Mouse (Mus musculus) limb, embryonic 12.5 days (tissue): Measurements from ENCODE around the gene Capsl. TPM values are rescaled to one million over a fixed set of nuclear protein-coding genes. Genes with fewer than 3 reads are reported as not detected.

Experiments
- ATAC-seq: fragments of 200-750 bp; cut with Nextera tagmentation; 2 replicates; pipeline ENCODE4 v1.8.0; 2017; ENCODE audit warnings: low read depth, moderate TSS enrichment; ENCODE audit not compliant: insufficient number of reproducible peaks, insufficient read depth, low FRiP score, low TSS enrichment
- H3K27ac ChIP-seq: fragments of 300-500 bp; sonication (generic); 2 replicates; pipeline ENCODE4 v1.5.1; 2016; ENCODE audit warnings: mild to moderate bottlenecking, moderate library complexity
- H3K27me3 ChIP-seq: fragments of 300-500 bp; sonication (generic); 2 replicates; pipeline ENCODE4 v1.6.1; 2016; ENCODE audit warnings: mild to moderate bottlenecking, moderate library complexity
- H3K36me3 ChIP-seq: fragments of 300-500 bp; sonication (generic); 2 replicates; pipeline ENCODE4 v1.6.1; 2016; ENCODE audit warnings: mild to moderate bottlenecking, moderate library complexity
- H3K4me1 ChIP-seq: fragments of 300-500 bp; sonication (generic); replicated peaks from 2 replicates; pipeline ENCODE4 v1.6.1; 2016
- H3K4me2 ChIP-seq: fragments of 300-500 bp; sonication (generic); 2 replicates; pipeline ENCODE4 v1.6.1; 2016; ENCODE audit warnings: mild to moderate bottlenecking, moderate library complexity
- H3K4me3 ChIP-seq: fragments of 300-500 bp; sonication (generic); replicated peaks from 2 replicates; pipeline ENCODE4 v1.5.1; 2016; ENCODE audit warnings: mild to moderate bottlenecking
- H3K9ac ChIP-seq: fragments of 300-500 bp; sonication (generic); replicated peaks from 2 replicates; pipeline ENCODE4 v1.6.1; 2016; ENCODE audit warnings: mild to moderate bottlenecking, moderate library complexity
- H3K9me3 ChIP-seq: fragments of 300-500 bp; sonication (generic); 2 replicates; pipeline ENCODE4 v1.6.1; 2016; ENCODE audit warnings: mild to moderate bottlenecking, moderate library complexity
- WGBS: fragments of 180-500 bp; shearing (Covaris S2); methylation state at CpG from one replicate; pipeline ENCODE4 v1.1.7; 2016; 5-methylcytosine and 5-hydroxymethylcytosine counted together
- polyA plus RNA-seq: library from polyadenylated mRNA; unstranded; fragments of >200 nt; fragmentation: Nextera tagmentation; extraction: Ambion mirVana; gene quantifications from 2 replicates; pipeline ENCODE4 v1.2.1, GENCODE M21; 2016

The Capsl gene
- polyA plus RNA-seq, result 1.3 and 1.6 TPM in 2 replicates

GRCm38 (mm10) chr15:9435534-9436180, at the start of gene Capsl:
TSS of gene Capsl (plus strand) at chr15:9436028.
- Histone ChIP-seq H3K9me3 (no peaks in the 10 kb centered on the region), H3K4me3 (no peak within 1 kb of the TSS), H3K27ac (no peak within 1 kb of the TSS), H3K4me2 (peak within 1 kb of the TSS; percentile 6; the same call in 1 of the 2 replicates), H3K4me1 (no peaks in the 10 kb centered on the region), H3K36me3 (no peaks in the 10 kb centered on the region), H3K9ac (no peak within 1 kb of the TSS), H3K27me3 (no peaks in the 10 kb centered on the region)
- WGBS, result 51% methylated on average over 12 of the region's 12 CpGs
- ATAC-seq, result no peak; the same call in 1 of the 2 replicates

- Histone ChIP-seq H3K4me2 (no peak overlapping the region), H3K4me3 (no peak overlapping the region), H3K36me3 (no peaks in the 10 kb centered on the region), H3K27me3 (no peaks in the 10 kb centered on the region), H3K4me1 (no peaks in the 10 kb centered on the region), H3K9me3 (no peaks in the 10 kb centered on the region), H3K27ac (no peak overlapping the region), H3K9ac (no peak overlapping the region)
- ATAC-seq, result no peak
- WGBS, result 93% methylated on average over 3 of the region's 3 CpGs
Observed at GRCm38 (mm10) chr15:9409475-9409874, 26.4 kb upstream of the Capsl start.

- Histone ChIP-seq H3K4me2 (no peak overlapping the region), H3K9ac (no peak overlapping the region), H3K27me3 (no peaks in the 10 kb centered on the region), H3K27ac (no peak overlapping the region), H3K4me3 (no peak overlapping the region), H3K36me3 (no peaks in the 10 kb centered on the region), H3K9me3 (no peaks in the 10 kb centered on the region), H3K4me1 (no peaks in the 10 kb centered on the region)
- ATAC-seq, result no peak
Observed at GRCm38 (mm10) chr15:9421163-9421562, 14.7 kb upstream of the Capsl start.

- no peaks in the 10 kb centered on the region for H3K4me1 ChIP-seq
- H3K4me3 ChIP-seq, result no peak overlapping the region
- no peak for ATAC-seq
- no peaks in the 10 kb centered on the region for H3K27me3 ChIP-seq
- H3K9me3 ChIP-seq, result no peaks in the 10 kb centered on the region
- H3K36me3 ChIP-seq, result no peaks in the 10 kb centered on the region
- H3K4me2 ChIP-seq, result no peak overlapping the region
- no peak overlapping the region for H3K9ac ChIP-seq
- H3K27ac ChIP-seq, result no peak overlapping the region
Observed at GRCm38 (mm10) chr15:9427849-9428248, 8.0 kb upstream of the Capsl start.

GRCm38 (mm10) chr15:9429843-9430242, 6.0 kb upstream of the Capsl start:
- Histone ChIP-seq H3K36me3 (no peaks in the 10 kb centered on the region), H3K4me3 (no peak overlapping the region), H3K27ac (no peak overlapping the region), H3K4me2 (no peak overlapping the region), H3K4me1 (no peaks in the 10 kb centered on the region), H3K27me3 (no peaks in the 10 kb centered on the region), H3K9me3 (no peaks in the 10 kb centered on the region), H3K9ac (no peak overlapping the region)
- ATAC-seq, result no peak
- WGBS, result 89% methylated on average over 3 of the region's 3 CpGs

- H3K9ac ChIP-seq, result no peak overlapping the region
- no peak overlapping the region for H3K4me3 ChIP-seq
- H3K36me3 ChIP-seq, result no peaks in the 10 kb centered on the region
- H3K27me3 ChIP-seq, result no peaks in the 10 kb centered on the region
- H3K27ac ChIP-seq, result no peak overlapping the region
- 71% methylated on average over 1 of the region's 1 CpGs for WGBS
- no peak for ATAC-seq
- H3K9me3 ChIP-seq, result no peaks in the 10 kb centered on the region
- H3K4me1 ChIP-seq, result no peaks in the 10 kb centered on the region
- no peak overlapping the region for H3K4me2 ChIP-seq
Observed at GRCm38 (mm10) chr15:9451999-9452398, 16.2 kb downstream of the Capsl start.

GRCm38 (mm10) chr15:9452842-9453241, 17.0 kb downstream of the Capsl start:
- no peak for ATAC-seq
- no peaks in the 10 kb centered on the region for H3K4me1 ChIP-seq
- H3K4me3 ChIP-seq, result no peak overlapping the region
- H3K9me3 ChIP-seq, result no peaks in the 10 kb centered on the region
- no peak overlapping the region for H3K4me2 ChIP-seq
- H3K27ac ChIP-seq, result no peak overlapping the region
- no peaks in the 10 kb centered on the region for H3K27me3 ChIP-seq
- H3K36me3 ChIP-seq, result no peaks in the 10 kb centered on the region
- no peak overlapping the region for H3K9ac ChIP-seq
- 54% methylated on average over 1 of the region's 1 CpGs for WGBS

- Histone ChIP-seq H3K36me3 (no peaks in the 10 kb centered on the region), H3K9ac (no peak overlapping the region), H3K4me3 (no peak overlapping the region), H3K27me3 (no peaks in the 10 kb centered on the region), H3K4me2 (no peak overlapping the region), H3K27ac (no peak overlapping the region), H3K4me1 (no peaks in the 10 kb centered on the region), H3K9me3 (no peaks in the 10 kb centered on the region)
- 77% methylated on average over 4 of the region's 4 CpGs for WGBS
- ATAC-seq, result no peak
Observed at GRCm38 (mm10) chr15:9454198-9454597, 18.4 kb downstream of the Capsl start.

- Histone ChIP-seq H3K9ac (no peak overlapping the region), H3K36me3 (no peaks in the 10 kb centered on the region), H3K27ac (no peak overlapping the region), H3K4me3 (no peak overlapping the region), H3K9me3 (no peaks in the 10 kb centered on the region), H3K4me1 (no peaks in the 10 kb centered on the region), H3K4me2 (no peak overlapping the region), H3K27me3 (no peaks in the 10 kb centered on the region)
- ATAC-seq, result no peak
- 71% methylated on average over 4 of the region's 4 CpGs for WGBS
Observed at GRCm38 (mm10) chr15:9455241-9455640, 19.4 kb downstream of the Capsl start.

GRCm38 (mm10) chr15:9463521-9464027, 27.7 kb downstream of the Capsl start:
- ATAC-seq, result no peak
- Histone ChIP-seq H3K4me1 (no peaks in the 10 kb centered on the region), H3K4me2 (no peak overlapping the region), H3K4me3 (no peak overlapping the region), H3K36me3 (no peaks in the 10 kb centered on the region), H3K27ac (no peak overlapping the region), H3K27me3 (no peaks in the 10 kb centered on the region), H3K9me3 (no peaks in the 10 kb centered on the region), H3K9ac (no peak overlapping the region)
- 61% methylated on average over 7 of the region's 7 CpGs for WGBS

GRCm38 (mm10) chr15:9464039-9464438, 28.2 kb downstream of the Capsl start:
- Histone ChIP-seq H3K4me1 (no peaks in the 10 kb centered on the region), H3K9me3 (no peaks in the 10 kb centered on the region), H3K27ac (no peak overlapping the region), H3K4me3 (no peak overlapping the region), H3K4me2 (no peak overlapping the region), H3K36me3 (no peaks in the 10 kb centered on the region), H3K27me3 (no peaks in the 10 kb centered on the region), H3K9ac (no peak overlapping the region)
- 65% methylated on average over 1 of the region's 1 CpGs for WGBS
- no peak for ATAC-seq

- ATAC-seq, result no peak
- H3K27me3 ChIP-seq, result no peaks in the 10 kb centered on the region
- H3K4me1 ChIP-seq, result no peaks in the 10 kb centered on the region
- 81% methylated on average over 4 of the region's 4 CpGs for WGBS
- no peak overlapping the region for H3K4me3 ChIP-seq
- no peak overlapping the region for H3K27ac ChIP-seq
- no peaks in the 10 kb centered on the region for H3K36me3 ChIP-seq
- H3K9ac ChIP-seq, result no peak overlapping the region
- H3K4me2 ChIP-seq, result no peak overlapping the region
- H3K9me3 ChIP-seq, result no peaks in the 10 kb centered on the region
Observed at GRCm38 (mm10) chr15:9471053-9471685, 35.3 kb downstream of the Capsl start.
